Mouse (Mus musculus) cerebellum, postnatal 10 days (tissue): ENCODE data around the gene Ntn3.

Experiments used
- DNase-seq, 2 experiments: peaks; one replicate each; pipeline ENCODE4 v3.0.0; 2021; ENCODE audit warnings: mixed read lengths in 2 of 2

Gene Ntn3

DNA sequence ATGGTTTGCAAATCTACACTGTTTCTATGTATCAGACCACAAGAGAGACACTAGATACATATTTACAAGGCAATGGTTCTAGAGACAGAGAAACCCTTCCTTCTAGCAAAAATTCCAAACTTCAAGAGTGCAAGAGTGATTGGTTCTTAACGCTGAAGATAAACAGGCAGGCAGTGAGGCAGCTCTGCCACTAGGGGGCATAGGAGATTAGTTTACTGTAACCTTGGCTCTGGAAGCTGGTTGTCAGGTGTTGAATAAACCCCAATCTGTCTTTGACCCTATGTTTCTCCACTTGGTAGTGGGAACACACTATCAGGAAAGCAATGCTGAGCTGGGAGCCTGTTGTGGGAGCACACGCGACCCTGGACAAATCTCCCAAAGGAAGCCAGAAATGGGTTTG, 35.9 kb downstream of the Ntn3 start:
- DNase-seq, result peak; percentile 87 to 94

GRCm38 (mm10) chr17:24171738-24172137, 37.6 kb downstream of the Ntn3 start:
- no peak for DNase-seq

DNA sequence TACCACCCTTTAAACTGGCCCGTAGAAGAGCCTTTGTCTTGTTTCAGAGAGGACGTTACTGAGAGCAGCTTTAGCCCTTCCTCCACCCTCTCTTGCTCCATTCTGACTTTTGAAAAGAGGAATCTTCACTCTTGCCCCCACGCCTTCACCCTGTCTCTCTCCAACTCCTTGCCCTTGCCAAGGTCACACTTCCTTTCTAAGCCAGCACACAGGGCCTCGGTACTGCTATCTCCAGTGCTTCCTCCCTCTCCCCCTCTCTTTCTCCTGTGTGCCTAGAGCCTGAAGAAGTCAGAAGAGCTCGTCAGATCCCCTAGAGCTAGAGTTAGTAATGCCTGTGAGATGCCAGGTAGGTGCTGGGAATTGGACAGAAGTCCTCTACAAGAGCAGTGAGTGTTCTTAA, 38.6 kb downstream of the Ntn3 start:
- no peak for DNase-seq

GRCm38 (mm10) chr17:24170125-24170524, 39.2 kb downstream of the Ntn3 start:
- no peak for DNase-seq

- peak; percentile 98 for DNase-seq
Measured at GRCm38 (mm10) chr17:24169317-24170065, 39.8 kb downstream of the Ntn3 start, which contains the start of gene Atp6v0c. Atp6v0c (minus strand) TSS chr17:24169702.

- DNase-seq, result peak; percentile 85 to 87
Measured at GRCm38 (mm10) chr17:24168590-24169277, 40.6 kb downstream of the Ntn3 start.

DNA sequence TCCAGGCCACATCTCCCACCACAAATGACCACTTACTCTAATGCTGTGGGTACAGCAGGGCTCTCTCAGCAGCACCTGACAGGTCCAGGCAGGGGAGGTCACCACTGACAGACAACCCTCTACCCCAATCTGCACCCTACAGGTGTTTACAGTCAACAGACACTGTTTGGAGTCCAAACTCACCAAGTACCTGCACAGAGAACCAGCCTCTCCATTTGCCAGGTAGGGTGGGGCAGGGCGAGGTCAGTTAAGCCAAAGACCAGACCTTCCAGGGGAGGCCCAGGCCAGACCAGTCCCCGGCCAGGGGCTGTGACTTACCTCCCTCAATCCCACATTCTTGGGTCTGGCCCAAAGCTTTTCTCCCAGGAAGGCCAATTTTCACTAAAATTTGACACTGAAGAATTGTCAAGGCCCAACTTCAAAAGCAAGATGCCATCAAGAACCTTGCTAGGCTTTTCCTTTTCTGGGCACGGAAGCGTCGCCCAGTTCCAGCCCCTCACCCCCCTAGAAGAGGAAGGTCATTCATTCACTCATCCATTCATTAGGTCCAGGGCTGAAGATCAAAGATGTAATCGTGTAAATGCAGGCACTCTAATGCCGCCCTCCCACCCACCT, 41.3 kb downstream of the Ntn3 start:
- DNase-seq, result no peak

DNA sequence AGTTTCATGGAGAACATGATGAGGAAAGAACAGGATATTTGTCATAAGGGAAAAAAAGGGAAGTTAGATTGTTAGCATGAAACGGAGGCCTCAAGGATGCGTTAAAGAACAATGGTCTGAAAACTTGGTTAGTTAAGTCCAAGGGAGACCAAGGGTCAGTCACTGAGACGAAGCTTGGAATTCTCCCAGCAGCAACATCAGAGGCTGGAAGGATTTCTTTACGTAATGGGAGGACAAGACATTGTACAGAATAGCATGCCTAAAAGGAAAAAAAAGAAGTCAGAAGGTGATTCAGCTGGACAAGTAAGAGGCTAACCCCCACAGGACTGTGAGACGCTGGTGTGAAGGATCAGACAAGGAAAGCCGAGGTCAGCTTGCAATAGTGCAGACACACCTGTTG, 42.2 kb downstream of the Ntn3 start:
- no peak for DNase-seq

DNA sequence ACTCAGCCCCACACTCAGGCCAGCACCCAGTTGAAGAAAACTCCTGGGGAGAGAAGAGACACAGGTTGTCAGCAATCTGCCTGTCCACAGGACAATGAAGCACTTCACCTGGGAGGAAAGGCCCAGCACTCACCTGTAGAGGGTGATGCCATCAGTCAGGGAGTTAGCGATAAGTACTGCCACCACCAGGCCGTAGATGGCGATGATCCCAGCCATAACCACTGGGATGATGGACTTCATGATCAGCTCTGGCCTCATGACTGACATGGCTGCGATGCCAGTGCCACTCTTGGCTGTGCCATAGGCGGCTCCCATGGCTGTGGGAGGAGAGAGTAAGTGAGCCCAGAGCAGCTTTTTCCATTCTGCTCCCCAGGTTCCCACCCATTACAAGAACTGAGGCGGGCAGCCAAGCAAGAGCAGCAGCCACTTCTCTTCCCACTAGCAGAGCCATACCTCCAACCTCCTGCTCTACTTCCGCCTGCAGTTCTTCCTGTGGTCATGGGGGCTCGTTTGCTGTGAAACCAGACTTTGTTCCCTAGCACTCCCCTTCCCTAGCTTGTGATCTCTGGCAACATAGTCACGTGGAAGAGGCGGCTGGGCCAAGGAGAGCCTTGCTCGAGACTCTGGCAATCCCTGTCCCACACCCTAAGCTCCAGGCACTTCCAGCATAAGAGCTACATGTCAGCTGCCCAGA, 44.6 kb downstream of the Ntn3 start:
- no peak for DNase-seq

- peak; percentile 98 to 99 for DNase-seq
Measured at GRCm38 (mm10) chr17:24163176-24163962, 46.0 kb downstream of the Ntn3 start, which contains the start of gene Amdhd2. Amdhd2 (minus strand) TSS chr17:24163766.

GRCm38 (mm10) chr17:24162584-24163175, 46.7 kb downstream of the Ntn3 start:
- peak; percentile 40 to 43 for DNase-seq

DNA sequence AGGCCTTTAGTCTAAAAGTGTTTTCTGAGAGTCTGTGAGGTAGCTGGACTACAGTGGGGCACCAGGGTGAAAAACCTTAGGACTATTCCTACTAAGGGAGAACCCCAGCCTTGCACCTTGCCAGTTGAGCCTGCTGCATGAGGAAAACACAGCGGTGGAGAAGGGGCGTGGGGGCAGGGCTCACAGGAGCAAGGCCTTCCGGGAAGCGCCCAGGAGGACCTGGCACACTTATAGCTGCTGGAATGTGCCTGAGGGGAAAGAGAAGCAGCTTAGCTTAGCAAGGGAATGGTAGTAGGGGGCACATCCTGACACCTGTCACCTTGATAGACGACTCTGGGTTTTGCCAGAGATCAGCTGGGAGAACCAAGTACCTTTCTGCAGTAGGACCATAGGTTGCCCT, 47.9 kb downstream of the Ntn3 start:
- no peak for DNase-seq

DNA sequence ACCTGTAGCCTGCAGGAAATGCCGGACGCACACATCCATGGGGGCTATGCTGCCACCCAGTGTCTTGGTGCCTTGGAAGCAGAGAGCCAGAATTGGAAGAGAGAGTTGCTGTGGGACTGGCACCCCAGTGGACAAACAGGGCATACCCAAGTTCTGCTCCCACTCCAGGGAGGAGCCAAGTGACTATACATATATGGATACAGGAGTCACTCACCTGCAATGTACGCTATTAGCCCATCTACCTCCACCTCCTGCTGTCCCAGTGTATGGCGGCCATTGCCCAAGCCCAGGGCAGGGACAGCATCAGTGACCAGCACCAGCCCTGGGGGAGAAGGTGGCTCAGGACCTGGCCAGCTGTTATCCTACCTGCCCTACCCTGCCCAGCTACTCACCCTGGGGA, 51.8 kb downstream of the Ntn3 start:
- DNase-seq, result no peak

- DNase-seq, result no peak
Measured at GRCm38 (mm10) chr17:24157121-24157520, 52.2 kb downstream of the Ntn3 start.

GRCm38 (mm10) chr17:24156394-24156793, 52.9 kb downstream of the Ntn3 start:
- no peak for DNase-seq

GRCm38 (mm10) chr17:24155742-24156141, 53.6 kb downstream of the Ntn3 start:
- DNase-seq, result no peak

- no peak for DNase-seq
Measured at GRCm38 (mm10) chr17:24154463-24154862, 54.9 kb downstream of the Ntn3 start.
